ENCODE assay signal across 11 mouse cellular contexts in the genomic region with DNA sequence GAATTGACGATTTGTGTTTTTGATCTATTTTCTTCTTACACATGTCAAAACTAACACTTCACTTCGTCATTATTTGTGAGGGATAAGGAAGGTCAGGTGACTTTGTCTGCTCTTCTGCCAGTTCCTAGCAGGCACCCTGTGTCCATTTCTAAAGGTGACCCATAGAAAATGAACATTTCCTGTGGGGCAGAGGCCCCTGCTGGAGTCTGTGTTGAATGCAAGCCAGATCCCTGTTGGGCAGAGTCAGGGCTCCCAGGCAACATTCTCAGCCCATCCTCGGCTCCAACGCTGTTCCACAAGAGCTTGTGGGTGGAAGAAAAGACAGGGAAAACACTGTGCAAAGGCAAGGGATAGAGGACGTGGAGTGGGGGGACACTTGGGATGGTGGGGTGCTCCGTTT.
DNase-seq lines count a peak whose midpoint lies in the region; ATAC-seq and TF ChIP-seq lines count a peak whose summit lies in the region.
"Had no signal": no experiment of that assay in that cellular context is flagged by ENCODE, and none has a peak within 500 bp of the region (broad histone marks: within the 10 kb centered on the region; RNA-seq: fewer than 3 reads in every experiment).

No protein-coding gene starts in this region.

- ATAC-seq in heart, postnatal 0 days (ENCODE audit: insufficient read depth, low read depth), result no peak
- ATAC-seq in heart, embryonic 12.5 days (ENCODE audit: insufficient number of reproducible peaks, low FRiP score), result no peak

- no peaks in the 10 kb centered on the region for H3K9me3 ChIP-seq in heart, postnatal 0 days (replicated peaks; ENCODE audit: control insufficient read depth, low read length)
- no peaks in the 10 kb centered on the region for H3K9me3 ChIP-seq in heart, embryonic 12.5 days (replicated peaks)
- no peaks in the 10 kb centered on the region for H3K9me3 ChIP-seq in CH12.LX (replicated peaks; ENCODE audit: low read length)

- no peaks in the 10 kb centered on the region for H3K79me2 ChIP-seq in CH12.LX (replicated peaks; ENCODE audit: control insufficient read depth, extremely low read depth, insufficient read depth, poor library complexity, severe bottlenecking)

- H3K27ac ChIP-seq in heart, postnatal 0 days (ENCODE audit: low read depth), result no peak overlapping the region
- no peak overlapping the region for H3K27ac ChIP-seq in heart, embryonic 12.5 days (ENCODE audit: poor library complexity, severe bottlenecking)
- no peak overlapping the region for H3K27ac ChIP-seq in CH12.LX (ENCODE audit: insufficient read depth, low read depth)

- no peaks in the 10 kb centered on the region for H3K27me3 ChIP-seq in heart, postnatal 0 days (ENCODE audit: control insufficient read depth, insufficient read depth, low read length)
- H3K27me3 ChIP-seq in heart, embryonic 12.5 days (replicated peaks), result 0 out of 2 replicates have a peak, but pooled peaks cover 5% of the 10 kb centered on the region
- no peaks in the 10 kb centered on the region for H3K27me3 ChIP-seq in CH12.LX (replicated peaks)

- peaks cover 9% of the 10 kb centered on the region; the same call in 1 of the 2 replicates for H3K4me1 ChIP-seq in heart, postnatal 0 days (ENCODE audit: control insufficient read depth, insufficient read depth)
- H3K4me1 ChIP-seq in heart, embryonic 12.5 days (replicated peaks), result peaks cover 19% of the 10 kb centered on the region
- H3K4me1 ChIP-seq in CH12.LX (ENCODE audit: control insufficient read depth in 1 of 2, insufficient read depth in 2 of 2), result peaks cover 6 to 23% of the 10 kb centered on the region in 2 experiments; a peak in 3 of 4 replicates

- TF ChIP-seq RAD21 in CH12.LX (IDR thresholded peaks at IDR 0.05; ENCODE audit: low read depth, low read length), result peak; percentile 49

- peak; percentile 46 for TF ChIP-seq CTCF in heart, postnatal 0 days (IDR thresholded peaks at IDR 0.05; ENCODE audit: low read depth)
- peak in 1 of 2 experiments; percentile 46; a peak in 2 of 4 replicates for TF ChIP-seq CTCF in CH12.LX (conservative IDR thresholded peaks at IDR 0.05 in 1 of 2, IDR thresholded peaks at IDR 0.05 in 1 of 2; ENCODE audit: low read depth in 2 of 2, low read length in 2 of 2)

- H3K4me3 ChIP-seq in heart, postnatal 0 days (ENCODE audit: low read depth, low read length), result no peak overlapping the region
- no peak overlapping the region for H3K4me3 ChIP-seq in heart, embryonic 12.5 days
- H3K4me3 ChIP-seq in CH12.LX (replicated peaks in 1 of 3; ENCODE audit: low read depth in 2 of 3, low read length in 2 of 3, poor library complexity in 1 of 3), result no peak overlapping the region

- intact Hi-C loops in left cerebral cortex, postnatal 4 days (cut with DNase I), result no loop called here
- intact Hi-C loops in left cerebral cortex, postnatal 36 days (cut with DNase I), result no loop called here

- no peak for TF ChIP-seq POLR2A in CH12.LX (IDR thresholded peaks at IDR 0.05; ENCODE audit: low read depth, low read length)

- no peak for TF ChIP-seq EP300 in heart, postnatal 0 days (IDR thresholded peaks at IDR 0.05; ENCODE audit: low read depth)
- TF ChIP-seq EP300 in CH12.LX (IDR thresholded peaks at IDR 0.05; ENCODE audit: low read length), result no peak

- DNase-seq in heart, postnatal 0 days (ENCODE audit: low spot score), result peak; percentile 29
- peak; percentile 48 for DNase-seq in left cerebral cortex, postnatal 4 days
- DNase-seq in left cerebral cortex, postnatal 36 days (ENCODE audit: low spot score in 2 of 2), result no peak
- DNase-seq in CH12.LX (ENCODE audit: extremely low read depth), result no peak
- peak; percentile 47 for DNase-seq in embryo, embryonic 10.5 days (ENCODE audit: low spot score)
- no peak for DNase-seq in urinary bladder, postnatal 25 days (ENCODE audit: low spot score)
- no peak for DNase-seq in thymus, postnatal 4 days
- DNase-seq: adrenal gland, postnatal 25 days; cerebellum, adult 18-20 months; heart, adult 11 months had no signal

- WGBS in heart, postnatal 0 days, result 47% methylated on average over 6 of the region's 6 CpGs
- WGBS in heart, embryonic 12.5 days, result 46% methylated on average over 6 of the region's 6 CpGs

- no peak overlapping the region for H3K9ac ChIP-seq in heart, postnatal 0 days (replicated peaks; ENCODE audit: low read depth, low read length)
- no peak overlapping the region for H3K9ac ChIP-seq in heart, embryonic 12.5 days
- H3K9ac ChIP-seq in CH12.LX (ENCODE audit: insufficient read depth, low read depth), result no peak overlapping the region

- in situ Hi-C loops in CH12.LX (cut with MboI; ENCODE audit: low pct_ligation_motif_present, low pct_unique_long_range_greater_than_20kb, low sequenced_read_pairs), result no loop called here

- no peaks in the 10 kb centered on the region for H3K36me3 ChIP-seq in heart, postnatal 0 days (replicated peaks; ENCODE audit: control insufficient read depth, insufficient read depth, low read length)
- no peaks in the 10 kb centered on the region for H3K36me3 ChIP-seq in heart, embryonic 12.5 days
- no peaks in the 10 kb centered on the region for H3K36me3 ChIP-seq in CH12.LX (replicated peaks in 1 of 2; ENCODE audit: control insufficient read depth in 1 of 2, insufficient read depth in 1 of 2, low read length in 1 of 2)

- no peak overlapping the region for H3K4me2 ChIP-seq in heart, postnatal 0 days (ENCODE audit: low read depth, low read length)
- H3K4me2 ChIP-seq in heart, embryonic 12.5 days, result no peak overlapping the region
- no peak overlapping the region for H3K4me2 ChIP-seq in CH12.LX (ENCODE audit: insufficient read depth, low read depth, poor library complexity, severe bottlenecking)

- dilution Hi-C loops in CH12.LX (cut with MboI; ENCODE audit: extremely low pct_ligation_motif_present, extremely low pct_unique_long_range_greater_than_20kb, low sequenced_read_pairs), result no loop called here

TF ChIP-seq in CH12.LX, 34 proteins besides CTCF, POLR2A, EP300 and RAD21:
- TF ChIP-seq SMC3 (IDR thresholded peaks at IDR 0.05; ENCODE audit: low read depth, low read length) (peak; percentile 23; the same call in 1 of the 2 replicates), MYC (IDR thresholded peaks at IDR 0.05; ENCODE audit: low read depth, low read length) (no peak)
TF ChIP-seq in CH12.LX: peak in this region for 1.

Comparison
In these comparisons a context has a peak if more than half of its experiments do, and no peak if none do; other contexts are left out.
1. DNase-seq: peak in heart, postnatal 0 days (single experiment), left cerebral cortex, postnatal 4 days (single experiment) and embryo, embryonic 10.5 days (single experiment); none in left cerebral cortex, postnatal 36 days (0 of 2), CH12.LX (single experiment), urinary bladder, postnatal 25 days (single experiment) and thymus, postnatal 4 days (single experiment).